Mouse (Mus musculus): Measurements from ENCODE around the gene Pnpla6. TPM values are rescaled to one million over a fixed set of nuclear protein-coding genes. Genes with fewer than 3 reads are reported as not detected.
A peak's percentile ranks its signal among the peaks of the same experiment; 100 is the strongest.

Gene Pnpla6
- polyA plus RNA-seq (2011; ENCODE audit: insufficient read length, low read depth, missing spikeins) = 16.5 and 28.0 TPM in 2 replicates

DNA sequence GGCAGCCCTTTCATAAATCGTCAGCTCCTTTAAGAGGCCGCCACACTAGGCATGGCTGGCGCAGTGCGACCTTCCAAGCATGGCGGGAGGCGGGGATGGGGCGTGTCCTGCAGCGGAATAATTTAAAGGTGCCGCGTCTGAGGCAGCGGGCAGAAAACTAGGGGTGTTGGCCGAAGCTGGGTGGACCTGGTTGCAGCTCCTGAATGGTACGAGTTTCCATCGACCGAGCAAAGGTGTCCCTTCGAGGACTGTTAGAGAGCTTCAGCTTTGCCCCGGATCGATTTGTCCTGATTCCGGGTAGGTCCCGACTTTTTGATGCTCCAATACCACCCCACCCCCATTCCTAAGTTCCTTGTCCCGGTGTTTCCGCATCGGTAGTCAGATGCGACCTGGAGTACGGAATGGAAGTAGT, at the start of gene Pnpla6:
Gene Pnpla6, plus strand, starts transcription at position 125 of the 412 bp plus-strand sequence.
- Histone ChIP-seq H3K27ac (ENCODE audit: insufficient read depth, low read length) (peak within 1 kb of the TSS; percentile 48), H3K4me1 (ENCODE audit: control insufficient read depth, insufficient read depth, low read length) (no peaks in the 10 kb centered on the region), H3K4me3 (ENCODE audit: insufficient read depth, low read length) (peak within 1 kb of the TSS; percentile 73)
- TF ChIP-seq CTCF (IDR thresholded peaks at IDR 0.05; ENCODE audit: borderline replicate concordance, insufficient read depth, low read length) (no peak), POLR2A (IDR thresholded peaks at IDR 0.05; ENCODE audit: low read depth, low read length) (peak; percentile 90)

DNA sequence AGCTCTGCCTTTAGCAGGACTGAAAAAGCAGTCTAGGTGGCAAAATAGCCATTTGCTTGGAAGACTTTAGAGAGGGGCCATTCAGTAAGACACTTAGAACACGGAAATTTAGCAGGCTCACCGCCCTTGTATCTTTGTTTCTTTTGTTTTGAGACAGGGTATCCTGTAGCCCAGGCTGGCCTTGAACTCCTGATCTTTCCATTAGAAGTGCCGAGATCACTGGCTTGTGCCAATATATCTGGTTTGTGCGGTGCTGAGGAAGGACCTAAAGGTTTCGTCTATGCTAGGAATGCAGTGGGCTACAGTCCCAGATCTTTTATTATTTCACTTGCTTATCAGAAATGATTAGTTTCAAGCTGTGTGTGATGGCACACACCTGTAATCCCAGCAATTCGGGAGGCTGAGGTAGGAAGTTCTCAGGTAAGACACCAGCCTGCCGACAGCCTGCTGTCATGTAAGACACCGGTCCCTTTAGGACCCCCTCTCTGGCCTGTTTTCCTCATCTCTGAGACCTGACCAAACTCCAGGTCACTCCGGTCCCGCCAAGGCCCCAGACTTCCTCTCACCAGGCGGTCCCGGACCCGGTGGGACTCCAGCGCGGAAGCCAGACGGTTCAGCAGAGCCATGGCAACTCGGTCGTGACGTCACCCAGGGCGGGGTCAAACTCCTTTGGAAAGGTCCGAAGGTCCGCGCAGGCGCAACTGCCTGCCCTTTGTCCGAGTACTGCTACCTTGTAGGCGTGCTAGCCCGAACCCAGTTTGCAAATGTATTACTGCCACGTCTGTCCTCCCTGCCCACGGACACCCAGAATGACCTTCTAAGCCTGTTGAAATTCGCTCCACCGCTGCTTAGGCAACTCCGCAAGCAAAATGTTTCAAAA, 47.9 kb upstream of the Pnpla6 start, which contains the start of gene Pex11g:
Gene Pex11g, minus strand, starts transcription at position 675 of the 880 bp plus-strand sequence.
- H3K4me1 ChIP-seq (ENCODE audit: control insufficient read depth, insufficient read depth, low read length) = 0 out of 2 replicates have a peak, but pooled peaks cover 2% of the 10 kb centered on the region
- H3K27ac ChIP-seq (ENCODE audit: insufficient read depth, low read length) = no peak within 1 kb of the TSS
- H3K4me3 ChIP-seq (ENCODE audit: insufficient read depth, low read length) = peak within 1 kb of the TSS; percentile 45
- peak; percentile 95 for TF ChIP-seq POLR2A (IDR thresholded peaks at IDR 0.05; ENCODE audit: low read depth, low read length)
- TF ChIP-seq CTCF (IDR thresholded peaks at IDR 0.05; ENCODE audit: borderline replicate concordance, insufficient read depth, low read length) = no peak

DNA sequence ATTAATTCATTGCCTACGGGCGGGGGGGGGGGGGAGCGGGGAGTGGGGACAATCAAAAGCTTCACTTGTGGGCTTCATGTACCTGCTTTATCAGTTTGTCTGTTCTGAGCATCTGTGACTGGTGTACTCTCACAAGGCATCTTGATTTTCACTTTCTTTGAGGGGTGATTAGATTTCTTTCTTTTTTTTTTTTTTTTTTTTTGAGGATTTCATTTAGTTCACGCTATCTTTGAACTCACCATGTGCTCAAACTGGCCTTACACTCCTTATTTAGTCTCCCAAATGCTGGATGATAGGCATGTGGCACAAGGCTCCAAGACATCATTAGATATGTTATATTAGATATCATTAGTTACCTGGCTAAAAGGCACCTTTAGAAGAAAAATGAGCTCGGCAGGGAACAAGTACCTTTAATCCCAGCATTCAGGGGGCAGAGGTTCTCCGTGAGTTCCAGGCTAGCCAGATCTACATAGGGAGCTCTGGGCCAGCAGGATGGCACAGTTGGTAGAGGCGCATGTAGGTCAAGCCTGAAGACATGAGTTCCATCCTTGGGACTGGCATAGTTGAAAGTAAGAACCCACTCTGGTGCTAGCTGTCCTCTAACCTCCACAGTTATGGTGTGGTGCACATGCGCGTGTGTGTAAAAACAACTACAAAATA, 47.2 kb upstream of the Pnpla6 start:
- 0 out of 2 replicates have a peak, but pooled peaks cover 2% of the 10 kb centered on the region for H3K4me1 ChIP-seq (ENCODE audit: control insufficient read depth, insufficient read depth, low read length)
- peak overlapping the region; percentile 25 for H3K4me3 ChIP-seq (ENCODE audit: insufficient read depth, low read length)
- H3K27ac ChIP-seq (ENCODE audit: insufficient read depth, low read length) = no peak overlapping the region
- no peak for TF ChIP-seq POLR2A (IDR thresholded peaks at IDR 0.05; ENCODE audit: low read depth, low read length)
- TF ChIP-seq CTCF (IDR thresholded peaks at IDR 0.05; ENCODE audit: borderline replicate concordance, insufficient read depth, low read length) = no peak

DNA sequence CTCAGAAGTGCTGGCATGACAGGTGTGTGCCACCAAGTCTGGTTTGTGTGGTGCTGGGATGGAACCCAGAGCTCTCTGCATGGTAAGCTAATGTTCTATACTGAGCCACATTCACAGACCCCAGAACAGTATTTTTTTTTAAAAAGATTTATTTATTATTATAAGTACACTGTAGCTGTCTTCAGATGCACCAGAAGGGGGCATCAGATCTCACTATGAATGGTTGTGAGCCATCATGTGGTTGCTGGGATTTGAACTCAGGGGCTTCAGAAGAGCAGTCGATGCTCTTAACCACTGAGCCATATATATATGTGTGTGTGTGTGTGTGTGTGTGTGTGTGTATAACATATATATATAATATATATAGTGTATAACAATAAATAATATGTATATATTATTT, 46.3 kb upstream of the Pnpla6 start:
- Histone ChIP-seq H3K4me1 (ENCODE audit: control insufficient read depth, insufficient read depth, low read length) (0 out of 2 replicates have a peak, but pooled peaks cover 2% of the 10 kb centered on the region), H3K4me3 (ENCODE audit: insufficient read depth, low read length) (no peak overlapping the region), H3K27ac (ENCODE audit: insufficient read depth, low read length) (no peak overlapping the region)
- TF ChIP-seq POLR2A (IDR thresholded peaks at IDR 0.05; ENCODE audit: low read depth, low read length) (no peak), CTCF (IDR thresholded peaks at IDR 0.05; ENCODE audit: borderline replicate concordance, insufficient read depth, low read length) (no peak)

DNA sequence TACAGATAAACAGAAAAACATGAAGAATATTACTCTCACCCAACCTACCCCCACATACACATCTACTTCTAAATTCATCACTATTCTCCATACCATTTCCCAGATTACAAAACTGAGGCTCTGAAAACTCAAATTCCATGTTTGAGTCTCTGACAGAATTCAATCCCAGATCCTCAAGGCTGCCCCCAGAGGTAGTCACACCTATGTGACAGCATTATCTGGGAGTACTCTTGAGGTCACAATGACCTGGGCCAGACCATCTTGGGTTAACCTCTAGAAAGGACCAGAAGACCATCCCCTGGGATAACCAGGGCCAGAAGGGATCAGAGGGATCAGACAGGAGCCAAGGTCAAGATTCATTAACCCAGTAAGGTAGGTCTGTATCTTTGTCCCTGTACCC, 44.6 kb upstream of the Pnpla6 start, which contains the start of gene Tex45:
Gene Tex45, plus strand, starts transcription at position 301 of the 400 bp plus-strand sequence.
- Histone ChIP-seq H3K4me3 (ENCODE audit: insufficient read depth, low read length) (no peak within 1 kb of the TSS), H3K4me1 (ENCODE audit: control insufficient read depth, insufficient read depth, low read length) (0 out of 2 replicates have a peak, but pooled peaks cover 2% of the 10 kb centered on the region), H3K27ac (ENCODE audit: insufficient read depth, low read length) (no peak within 1 kb of the TSS)
- no peak for TF ChIP-seq CTCF (IDR thresholded peaks at IDR 0.05; ENCODE audit: borderline replicate concordance, insufficient read depth, low read length)
- no peak for TF ChIP-seq POLR2A (IDR thresholded peaks at IDR 0.05; ENCODE audit: low read depth, low read length)

DNA sequence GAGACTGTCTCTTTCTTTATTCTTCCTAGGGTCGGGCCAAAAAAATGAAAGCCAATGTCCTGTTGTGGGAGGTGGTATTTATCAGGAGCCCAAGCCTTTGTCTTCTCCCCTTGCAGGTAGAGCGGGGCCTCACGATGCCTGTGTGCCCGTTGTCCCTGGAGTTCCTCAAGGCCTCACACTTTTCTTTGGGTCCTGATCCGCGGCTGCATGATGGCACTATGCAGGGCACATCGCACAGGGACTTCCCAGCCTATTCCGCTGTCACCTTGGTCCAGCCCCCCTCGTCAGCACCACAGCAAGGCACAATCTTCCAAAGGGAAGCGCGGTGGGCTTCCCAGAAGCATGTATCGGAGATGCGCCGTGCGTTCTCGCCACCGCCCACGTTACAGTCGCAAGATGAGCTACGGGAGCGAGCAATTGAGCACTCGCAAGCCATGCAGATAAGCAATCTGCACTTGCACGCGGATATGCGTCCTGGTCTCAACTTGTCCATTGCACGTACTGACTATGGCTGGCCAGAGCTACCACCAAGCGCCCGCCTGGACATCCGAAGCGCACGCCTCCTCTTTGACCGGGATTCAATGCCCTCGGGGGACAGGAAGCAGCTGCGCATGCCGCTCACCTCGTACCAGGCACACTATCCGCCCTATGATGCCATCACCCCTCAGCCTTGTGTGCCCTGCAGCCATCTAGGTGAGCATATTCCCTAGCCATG, 39.3 kb upstream of the Pnpla6 start:
- no peak overlapping the region for H3K4me3 ChIP-seq (ENCODE audit: insufficient read depth, low read length)

DNA sequence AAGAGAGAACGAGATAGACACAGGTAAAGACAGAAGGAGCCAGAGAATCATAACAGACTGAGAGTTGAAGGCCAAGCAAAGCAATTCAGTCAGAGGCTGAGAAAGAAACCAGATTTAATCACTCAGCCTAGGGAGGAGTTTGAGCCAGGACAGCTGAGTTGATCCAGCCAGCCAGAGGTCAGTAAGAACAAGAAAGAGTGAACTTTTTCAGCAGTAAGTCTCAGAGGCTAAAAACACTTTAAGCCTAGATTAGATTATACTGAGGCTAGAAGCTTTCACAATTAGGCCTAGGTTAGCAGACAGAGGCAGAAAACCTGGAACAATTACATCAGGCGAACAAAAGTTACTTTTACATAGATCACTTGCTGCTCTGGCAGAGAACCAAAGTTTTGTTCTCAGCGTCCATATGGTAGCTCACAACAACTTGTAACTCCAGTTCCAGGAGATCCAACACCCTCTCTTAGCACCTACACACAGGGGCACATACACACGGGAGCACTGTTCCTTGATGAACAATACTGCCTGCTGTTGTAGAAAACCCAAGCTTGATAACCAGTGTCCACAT, 34.9 kb upstream of the Pnpla6 start:
- no peak overlapping the region for H3K4me3 ChIP-seq (ENCODE audit: insufficient read depth, low read length)

More for the DNA sequence above, 39.3 kb upstream of the Pnpla6 start:
- no peak overlapping the region for H3K27ac ChIP-seq (ENCODE audit: insufficient read depth, low read length)
- H3K4me1 ChIP-seq (ENCODE audit: control insufficient read depth, insufficient read depth, low read length) = 0 out of 2 replicates have a peak, but pooled peaks cover 4% of the 10 kb centered on the region
- TF ChIP-seq CTCF (IDR thresholded peaks at IDR 0.05; ENCODE audit: borderline replicate concordance, insufficient read depth, low read length) (no peak), POLR2A (IDR thresholded peaks at IDR 0.05; ENCODE audit: low read depth, low read length) (no peak)

DNA sequence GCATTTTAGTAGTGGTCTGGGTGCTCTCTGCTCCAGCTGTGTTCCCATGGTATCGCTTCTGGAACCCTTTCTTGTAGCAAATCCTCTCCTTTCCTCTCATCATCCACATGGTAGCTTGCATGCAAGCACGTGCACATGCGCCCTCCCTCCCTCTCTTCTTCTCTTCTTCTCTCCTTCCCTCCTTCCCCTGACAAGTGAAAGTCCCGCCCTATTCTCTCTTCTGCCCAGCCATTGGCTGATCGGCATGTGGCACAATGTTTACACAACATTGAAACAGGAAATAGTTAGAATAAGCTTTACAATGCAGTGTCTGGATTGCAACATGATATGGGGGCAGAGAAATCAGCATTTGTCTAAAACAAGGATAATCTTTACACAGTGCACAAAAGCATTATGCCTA, 33.6 kb upstream of the Pnpla6 start:
- TF ChIP-seq POLR2A (IDR thresholded peaks at IDR 0.05; ENCODE audit: low read depth, low read length) (no peak), CTCF (IDR thresholded peaks at IDR 0.05; ENCODE audit: borderline replicate concordance, insufficient read depth, low read length) (no peak)
- Histone ChIP-seq H3K4me1 (ENCODE audit: control insufficient read depth, insufficient read depth, low read length) (no peaks in the 10 kb centered on the region), H3K4me3 (ENCODE audit: insufficient read depth, low read length) (no peak overlapping the region), H3K27ac (ENCODE audit: insufficient read depth, low read length) (no peak overlapping the region)

More for the DNA sequence above, 34.9 kb upstream of the Pnpla6 start:
- TF ChIP-seq POLR2A (IDR thresholded peaks at IDR 0.05; ENCODE audit: low read depth, low read length) (no peak), CTCF (IDR thresholded peaks at IDR 0.05; ENCODE audit: borderline replicate concordance, insufficient read depth, low read length) (no peak)
- Histone ChIP-seq H3K4me1 (ENCODE audit: control insufficient read depth, insufficient read depth, low read length) (0 out of 2 replicates have a peak, but pooled peaks cover 4% of the 10 kb centered on the region), H3K27ac (ENCODE audit: insufficient read depth, low read length) (no peak overlapping the region)
